Mouse (Mus musculus) thymus, postnatal 0 days (tissue): ENCODE data around the gene Tnfrsf11a. TPM values are rescaled to one million over a fixed set of nuclear protein-coding genes. Genes with fewer than 3 reads are reported as not detected.
"Not testable (repeated sequence)": the region's sequence is repeated elsewhere in the genome, so short reads cannot be mapped to it uniquely, and the experiment has no call there.

Experiments used
- DNase-seq: peaks from one replicate; pipeline ENCODE4 v3.0.0-alpha.2; 2015; ENCODE audit warnings: low spot score
- polyA plus RNA-seq: library from polyadenylated mRNA; unstranded; fragments of >200 nt; fragmentation: Nextera tagmentation; extraction: Ambion mirVana; gene quantifications from 2 replicates; pipeline ENCODE4 v1.2.1, GENCODE M21; 2015

Tnfrsf11a gene
- 3.7 TPM in 2 replicates for polyA plus RNA-seq

- DNase-seq = peak; percentile 40
These were observed at the start of gene Tnfrsf11a for GRCm38 (mm10) chr1:105780457-105781364. Gene Tnfrsf11a, plus strand, starts transcription at chr1:105780718.

- DNase-seq = no peak
These were observed 45.2 kb upstream of the Tnfrsf11a start for GRCm38 (mm10) chr1:105735318-105735717.

GRCm38 (mm10) chr1:105738334-105738733 lies 42.2 kb upstream of the Tnfrsf11a start:
- no peak for DNase-seq

GRCm38 (mm10) chr1:105739493-105739892 lies 41.0 kb upstream of the Tnfrsf11a start:
- DNase-seq = no peak

- no peak for DNase-seq
These were observed 38.0 kb upstream of the Tnfrsf11a start for GRCm38 (mm10) chr1:105742481-105742880.

- DNase-seq = no peak
These were observed 34.1 kb upstream of the Tnfrsf11a start for GRCm38 (mm10) chr1:105746444-105746843.

- DNase-seq = no peak
These were observed 33.5 kb upstream of the Tnfrsf11a start for GRCm38 (mm10) chr1:105746858-105747596.

GRCm38 (mm10) chr1:105748091-105748799 lies 32.3 kb upstream of the Tnfrsf11a start:
- DNase-seq = no peak

- DNase-seq = peak; percentile 32
These were observed 28.3 kb upstream of the Tnfrsf11a start for GRCm38 (mm10) chr1:105752196-105752595.

- no peak for DNase-seq
These were observed 27.6 kb upstream of the Tnfrsf11a start for GRCm38 (mm10) chr1:105752944-105753343.

- DNase-seq = no peak
These were observed 21.7 kb upstream of the Tnfrsf11a start for GRCm38 (mm10) chr1:105758798-105759197.

- no peak for DNase-seq
These were observed 20.9 kb upstream of the Tnfrsf11a start for GRCm38 (mm10) chr1:105759422-105760165.

- no peak for DNase-seq
These were observed 14.9 kb upstream of the Tnfrsf11a start for GRCm38 (mm10) chr1:105765586-105765985.

GRCm38 (mm10) chr1:105766099-105766498 lies 14.4 kb upstream of the Tnfrsf11a start:
- DNase-seq = not testable (repeated sequence)

GRCm38 (mm10) chr1:105768397-105768796 lies 12.1 kb upstream of the Tnfrsf11a start:
- DNase-seq = no peak

- no peak for DNase-seq
These were observed 9.8 kb upstream of the Tnfrsf11a start for GRCm38 (mm10) chr1:105770685-105771084.

- DNase-seq = no peak
These were observed 4.1 kb upstream of the Tnfrsf11a start for GRCm38 (mm10) chr1:105776426-105776825.

GRCm38 (mm10) chr1:105780079-105780456 lies 450 bp upstream of the Tnfrsf11a start:
- DNase-seq = no peak

- DNase-seq = no peak
These were observed 1.1 kb downstream of the Tnfrsf11a start for GRCm38 (mm10) chr1:105781391-105782146.
